Mouse (Mus musculus) retina, adult 2 months (tissue): ENCODE data around the gene Angptl2.

ENCODE experiments used
- DNase-seq: peaks from one replicate; pipeline ENCODE4 v3.0.0-alpha.2; 2012; ENCODE audit warnings: low read depth, low spot score

Angptl2 gene

GRCm38 (mm10) chr2:33270569-33270968, 54.7 kb downstream of the Angptl2 start:
- no peak for DNase-seq

DNA sequence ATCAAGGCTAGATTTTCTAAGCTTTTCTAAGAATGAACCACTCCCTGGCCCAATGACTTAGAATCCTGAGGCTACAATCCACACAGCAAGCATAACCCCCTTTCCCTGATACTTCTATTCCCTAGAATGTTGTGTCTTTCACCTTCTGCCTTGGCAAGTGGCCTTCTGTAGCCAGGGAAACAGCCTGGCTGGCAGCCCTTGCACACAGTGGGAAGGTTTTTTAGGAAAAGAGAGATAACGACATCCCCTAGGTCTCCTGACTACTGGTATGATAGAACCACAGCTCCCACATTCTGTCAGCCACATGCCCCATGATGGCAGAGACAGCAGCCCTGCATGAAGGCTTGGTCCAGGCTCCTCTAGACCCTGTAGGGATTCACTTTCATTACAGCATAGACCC, 55.6 kb downstream of the Angptl2 start:
- no peak for DNase-seq

GRCm38 (mm10) chr2:33272665-33273439, 57.0 kb downstream of the Angptl2 start:
- DNase-seq, result no peak

- DNase-seq, result no peak
Measured at GRCm38 (mm10) chr2:33274719-33275490, 59.0 kb downstream of the Angptl2 start.

DNA sequence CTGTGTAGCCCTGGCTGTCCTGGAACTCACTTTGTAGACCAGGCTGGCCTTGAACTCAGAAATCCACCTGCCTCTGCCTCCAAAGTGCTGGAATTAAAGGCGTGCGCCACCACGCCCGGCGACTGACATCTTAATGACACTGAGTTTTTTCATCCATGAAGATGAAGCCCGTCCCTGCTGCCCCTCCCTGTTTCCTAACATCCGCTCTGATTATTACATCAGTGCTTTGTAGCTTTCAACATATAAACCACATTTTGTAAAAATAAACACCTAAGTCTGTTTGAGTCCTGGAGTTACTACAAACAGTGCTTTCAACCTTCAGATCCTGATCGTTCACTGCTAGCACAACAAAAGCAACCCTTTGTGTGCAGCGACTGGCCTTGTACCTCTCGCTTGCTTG, 63.9 kb downstream of the Angptl2 start:
- DNase-seq, result no peak

GRCm38 (mm10) chr2:33280525-33280924, 64.7 kb downstream of the Angptl2 start:
- no peak for DNase-seq

DNA sequence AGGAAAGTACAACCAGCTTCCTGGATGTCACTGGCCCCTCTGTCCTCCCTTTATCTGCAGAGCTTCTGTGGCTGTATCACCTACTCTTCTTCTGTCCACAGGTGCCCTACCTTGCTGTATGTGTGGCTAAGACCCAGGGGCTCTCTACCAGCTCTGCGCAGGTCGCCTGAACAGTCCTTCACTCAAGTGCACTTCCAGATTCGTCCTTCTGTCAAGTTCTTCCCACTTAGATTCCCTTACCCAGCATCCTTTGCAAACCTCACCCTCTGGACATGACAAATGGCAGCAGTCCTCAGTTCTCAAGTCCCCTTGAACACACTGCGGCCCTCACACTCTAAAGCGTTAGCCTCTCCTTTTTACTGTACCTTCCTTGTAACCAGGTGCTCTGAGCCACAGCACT, 65.9 kb downstream of the Angptl2 start:
- DNase-seq, result no peak

DNA sequence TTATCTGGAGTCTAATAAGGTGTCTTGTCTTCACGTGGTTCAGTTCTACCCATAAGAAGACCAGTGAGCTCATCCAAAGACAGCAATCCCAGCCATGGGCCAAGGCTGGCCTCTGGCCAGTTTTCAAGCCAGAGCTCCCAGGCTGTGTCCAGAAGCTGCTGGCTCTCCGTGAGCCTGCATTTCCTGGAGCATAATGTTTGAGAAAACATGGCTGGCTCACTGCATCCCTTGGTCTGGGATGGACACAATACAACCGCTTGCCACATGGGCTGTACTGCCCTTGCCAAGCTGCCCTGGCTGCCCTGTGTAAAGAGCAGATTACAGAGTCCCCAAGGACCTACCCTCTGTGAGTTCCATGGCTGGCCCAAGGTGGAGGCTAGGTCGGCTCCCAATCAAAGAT, 67.0 kb downstream of the Angptl2 start:
- no peak for DNase-seq

DNA sequence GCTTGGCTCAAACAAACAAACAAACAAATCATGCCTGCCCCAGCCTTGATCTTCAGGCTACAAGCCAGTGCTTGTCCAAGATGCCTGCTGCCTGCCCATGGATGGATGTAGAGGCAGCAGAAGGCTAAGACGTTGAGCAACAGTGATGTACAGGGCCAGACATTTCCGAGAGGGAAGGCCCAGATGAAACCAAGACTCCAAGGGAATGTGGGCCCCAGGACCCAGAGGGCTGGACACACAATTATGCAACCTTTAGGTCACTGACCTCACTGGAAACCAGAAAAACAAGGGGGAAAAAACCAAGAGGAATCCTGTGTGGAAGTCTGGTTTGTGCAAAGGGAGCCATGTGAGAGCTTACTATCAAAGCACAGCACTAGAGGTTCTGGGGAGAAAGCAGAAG, 67.8 kb downstream of the Angptl2 start:
- no peak for DNase-seq

GRCm38 (mm10) chr2:33288837-33289236, 73.0 kb downstream of the Angptl2 start:
- DNase-seq, result no peak

DNA sequence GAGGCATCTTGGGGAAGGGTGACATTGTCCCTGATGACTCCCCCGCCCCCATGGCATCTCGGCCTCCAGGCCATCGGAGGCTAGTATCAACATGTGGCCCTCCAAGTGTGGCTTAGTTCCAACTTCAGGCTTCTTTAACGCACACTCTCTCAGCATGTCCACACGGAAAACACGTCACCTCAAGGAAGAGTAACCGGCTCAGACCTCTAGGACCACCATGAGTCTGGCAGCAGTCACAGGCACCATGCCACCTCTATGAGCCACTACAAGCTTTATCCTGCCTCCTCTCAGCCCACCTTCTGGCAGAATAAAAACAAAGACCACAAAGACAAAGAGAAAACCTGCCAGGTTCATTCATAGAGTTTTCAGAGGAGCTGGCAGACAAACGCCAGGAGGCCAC, 74.6 kb downstream of the Angptl2 start:
- DNase-seq, result no peak

DNA sequence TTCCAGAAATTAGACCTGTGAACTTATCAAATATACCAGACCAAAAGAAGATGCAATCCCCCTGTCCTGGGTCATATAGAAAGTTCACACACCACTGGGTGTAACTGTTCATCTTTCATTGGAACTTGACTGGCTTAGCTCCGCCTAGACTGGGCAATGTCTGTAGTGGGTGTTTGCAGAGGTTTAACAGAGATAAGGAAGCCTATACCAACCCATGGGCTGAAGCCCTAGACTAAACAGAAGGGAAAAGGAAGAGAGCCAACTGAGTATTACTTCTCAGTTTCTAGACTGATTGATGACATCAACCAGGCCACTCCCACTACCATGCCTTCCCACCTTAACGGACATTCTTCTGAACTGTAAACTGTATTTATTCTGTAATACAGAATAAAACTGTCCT, 76.2 kb downstream of the Angptl2 start:
- DNase-seq, result no peak

GRCm38 (mm10) chr2:33295115-33295514, 79.2 kb downstream of the Angptl2 start:
- no peak for DNase-seq
